Mouse (Mus musculus) urinary bladder, postnatal 36 days (tissue): Measurements from ENCODE around the gene Ntmt1.

Source experiments
- DNase-seq, 2 experiments: peaks; one replicate each; pipeline ENCODE4 v3.0.0; 2022; ENCODE audit warnings: low spot score in 2 of 2, mixed read lengths in 1 of 2

Gene Ntmt1

GRCm38 (mm10) chr2:30823385-30824153 is 15.9 kb downstream of the Ntmt1 start:
- peak; percentile 41 to 59 for DNase-seq

- peak in 1 of 2 experiments; percentile 41 for DNase-seq
These were observed 19.5 kb downstream of the Ntmt1 start for GRCm38 (mm10) chr2:30826825-30827748.

- peak; percentile 93 to 94 for DNase-seq
These were observed 20.3 kb downstream of the Ntmt1 start for GRCm38 (mm10) chr2:30827749-30828475.

- no peak for DNase-seq
These were observed 21.7 kb downstream of the Ntmt1 start for GRCm38 (mm10) chr2:30829315-30829714.

- no peak for DNase-seq
These were observed 22.7 kb downstream of the Ntmt1 start, which contains the start of gene Asb6 for GRCm38 (mm10) chr2:30830283-30830795. Gene Asb6, minus strand, starts transcription at chr2:30830333.

- DNase-seq = no peak
These were observed 26.0 kb downstream of the Ntmt1 start for GRCm38 (mm10) chr2:30833644-30834043.

GRCm38 (mm10) chr2:30834373-30835022 is 26.9 kb downstream of the Ntmt1 start, which contains the start of gene Prrx2:
Gene Prrx2, plus strand, starts transcription at chr2:30834972.
- DNase-seq = no peak

GRCm38 (mm10) chr2:30836238-30836990 is 28.8 kb downstream of the Ntmt1 start:
- no peak for DNase-seq

GRCm38 (mm10) chr2:30842615-30843014 is 35.0 kb downstream of the Ntmt1 start:
- DNase-seq = no peak

- peak in 1 of 2 experiments; percentile 22 for DNase-seq
These were observed 37.8 kb downstream of the Ntmt1 start for GRCm38 (mm10) chr2:30845152-30846070.

GRCm38 (mm10) chr2:30846236-30846635 is 38.6 kb downstream of the Ntmt1 start:
- no peak for DNase-seq

GRCm38 (mm10) chr2:30846723-30847122 is 39.1 kb downstream of the Ntmt1 start:
- no peak for DNase-seq

- no peak for DNase-seq
These were observed 40.6 kb downstream of the Ntmt1 start for GRCm38 (mm10) chr2:30848184-30848583.

GRCm38 (mm10) chr2:30850581-30850980 is 43.0 kb downstream of the Ntmt1 start:
- no peak for DNase-seq

GRCm38 (mm10) chr2:30852771-30853313 is 45.2 kb downstream of the Ntmt1 start:
- no peak for DNase-seq

- DNase-seq = no peak
These were observed 49.5 kb downstream of the Ntmt1 start for GRCm38 (mm10) chr2:30857076-30857475.

- DNase-seq = no peak
These were observed 52.2 kb downstream of the Ntmt1 start for GRCm38 (mm10) chr2:30859782-30860181.

- DNase-seq = no peak
These were observed 54.5 kb downstream of the Ntmt1 start for GRCm38 (mm10) chr2:30862081-30862480.

GRCm38 (mm10) chr2:30863574-30863973 is 55.9 kb downstream of the Ntmt1 start:
- DNase-seq = no peak
